Mouse (Mus musculus) myocyte (in vitro differentiated cells): Measurements from ENCODE around the gene Asb6.
A peak's percentile ranks its signal among the peaks of the same experiment; 100 is the strongest.

Source experiments
- CEBPB ChIP-seq: IDR thresholded peaks from 2 replicates; pipeline ENCODE4 v1.6.1; 2011; ENCODE audit warnings: mild to moderate bottlenecking, moderate library complexity; ENCODE audit not compliant: poor library complexity, insufficient read depth, severe bottlenecking
- E2F4 ChIP-seq: IDR thresholded peaks from one replicate; pipeline ENCODE4 v1.6.1; 2011; ENCODE audit warnings: mild to moderate bottlenecking, control low read depth, moderate library complexity; ENCODE audit not compliant: insufficient read depth
- MAX ChIP-seq: IDR thresholded peaks from one replicate; pipeline ENCODE4 v1.6.1; 2011; ENCODE audit warnings: low read depth, mild to moderate bottlenecking, control low read depth
- MYOD1 ChIP-seq, 3 experiments: IDR thresholded peaks; one replicate each; pipeline ENCODE4 v1.6.1; 2011; ENCODE audit warnings: control low read depth in 2 of 3, low read depth in 2 of 3, mild to moderate bottlenecking in 2 of 3, moderate library complexity in 1 of 3; ENCODE audit not compliant: insufficient read length in 2 of 3, control insufficient read depth in 1 of 3
- MYOG ChIP-seq, 3 experiments: IDR thresholded peaks; one replicate each; pipeline ENCODE4 v1.6.1; 2011; ENCODE audit warnings: control low read depth in 2 of 3, low read depth in 2 of 3, mild to moderate bottlenecking in 2 of 3; ENCODE audit not compliant: insufficient read length in 2 of 3, control insufficient read depth in 1 of 3, insufficient read depth in 1 of 3
- POLR2A ChIP-seq: IDR thresholded peaks from one replicate; pipeline ENCODE4 v1.6.1; 2011; ENCODE audit warnings: low read depth, mild to moderate bottlenecking, control low read depth, moderate library complexity; ENCODE audit not compliant: insufficient read length
- POLR2AphosphoS2 ChIP-seq: IDR thresholded peaks from one replicate; pipeline ENCODE4 v1.6.1; 2011; ENCODE audit warnings: low read depth, control low read depth; ENCODE audit not compliant: insufficient read length
- USF1 ChIP-seq: IDR thresholded peaks from one replicate; pipeline ENCODE4 v1.6.1; 2011; ENCODE audit warnings: low read depth, mild to moderate bottlenecking, control low read depth, moderate library complexity

- TF ChIP-seq POLR2A = peak; percentile 46
- peak; percentile 24 for TF ChIP-seq POLR2AphosphoS2
- no peak for TF ChIP-seq E2F4
- TF ChIP-seq MYOG (IDR thresholded peaks at IDR 0.05; ENCODE audit: control insufficient read depth in 1 of 3, insufficient read depth in 1 of 3, insufficient read length in 2 of 3, low read depth in 2 of 3) = no peak
- no peak for TF ChIP-seq CEBPB
- no peak for TF ChIP-seq MAX
- no peak for TF ChIP-seq MYOD1 (IDR thresholded peaks at IDR 0.05; ENCODE audit: control insufficient read depth in 1 of 3, insufficient read length in 2 of 3, low read depth in 2 of 3)
- no peak for TF ChIP-seq USF1
These were observed 22.9 kb downstream of the Asb6 start for GRCm38 (mm10) chr2:30807147-30807647.
